Mouse (Mus musculus): ENCODE measurements around the gene Lrp3.

Gene Lrp3

GRCm38 (mm10) chr7:35215225-35215624 lies at the start of gene Lrp3:
Lrp3 (minus strand) TSS chr7:35215498.
- no peak for DNase-seq (ENCODE audit: low read depth)

GRCm38 (mm10) chr7:35264746-35265145 lies 49.4 kb upstream of the Lrp3 start:
- peak; percentile 61 for DNase-seq (ENCODE audit: low read depth)

- DNase-seq (ENCODE audit: low read depth): no peak
Measured at GRCm38 (mm10) chr7:35263595-35264489, 48.5 kb upstream of the Lrp3 start.

- DNase-seq (ENCODE audit: low read depth): peak; percentile 21
Measured at GRCm38 (mm10) chr7:35259384-35259783, 44.1 kb upstream of the Lrp3 start.

- DNase-seq (ENCODE audit: low read depth): no peak
Measured at GRCm38 (mm10) chr7:35258294-35258693, 43.0 kb upstream of the Lrp3 start.

- no peak for DNase-seq (ENCODE audit: low read depth)
Measured at GRCm38 (mm10) chr7:35252041-35252558, 36.8 kb upstream of the Lrp3 start.

- DNase-seq (ENCODE audit: low read depth): peak; percentile 29
Measured at GRCm38 (mm10) chr7:35237935-35238334, 22.6 kb upstream of the Lrp3 start.

GRCm38 (mm10) chr7:35235308-35235707 lies 20.0 kb upstream of the Lrp3 start:
- DNase-seq (ENCODE audit: low read depth): peak; percentile 64

- DNase-seq (ENCODE audit: low read depth): peak; percentile 97
Measured at GRCm38 (mm10) chr7:35234361-35235245, 19.3 kb upstream of the Lrp3 start.

- DNase-seq (ENCODE audit: low read depth): peak; percentile 5
Measured at GRCm38 (mm10) chr7:35233861-35234260, 18.6 kb upstream of the Lrp3 start.

GRCm38 (mm10) chr7:35232796-35233455 lies 17.6 kb upstream of the Lrp3 start:
- no peak for DNase-seq (ENCODE audit: low read depth)

- peak; percentile 37 for DNase-seq (ENCODE audit: low read depth)
Measured at GRCm38 (mm10) chr7:35230333-35230732, 15.0 kb upstream of the Lrp3 start.

GRCm38 (mm10) chr7:35220694-35221365 lies 5.5 kb upstream of the Lrp3 start:
- no peak for DNase-seq (ENCODE audit: low read depth)

GRCm38 (mm10) chr7:35215731-35216130 lies 433 bp upstream of the Lrp3 start:
- DNase-seq (ENCODE audit: low read depth): no peak

- no peak for DNase-seq (ENCODE audit: low read depth)
Measured at GRCm38 (mm10) chr7:35214442-35215222, 666 bp downstream of the Lrp3 start.

- DNase-seq (ENCODE audit: low read depth): no peak
Measured at GRCm38 (mm10) chr7:35211791-35212190, 3.5 kb downstream of the Lrp3 start.

- no peak for DNase-seq (ENCODE audit: low read depth)
Measured at GRCm38 (mm10) chr7:35199755-35200154, 15.5 kb downstream of the Lrp3 start.

- no peak for DNase-seq (ENCODE audit: low read depth)
Measured at GRCm38 (mm10) chr7:35198981-35199754, 16.1 kb downstream of the Lrp3 start.

- DNase-seq (ENCODE audit: low read depth): no peak
Measured at GRCm38 (mm10) chr7:35197022-35197421, 18.3 kb downstream of the Lrp3 start.

GRCm38 (mm10) chr7:35191276-35191675 lies 24.0 kb downstream of the Lrp3 start:
- no peak for DNase-seq (ENCODE audit: low read depth)

Data from 416B (cell line).